In genomic region chr13:23551146-23551834, GRCm38 (mm10) we compare ENCODE assay signal across 8 mouse cellular contexts. TPM values are rescaled to one million over a fixed set of nuclear protein-coding genes. Genes with fewer than 3 reads are reported as not detected.
DNase-seq lines count a peak whose midpoint lies in the region; ATAC-seq and TF ChIP-seq lines count a peak whose summit lies in the region.
"Not testable (repeated sequence)": the region's sequence is repeated elsewhere in the genome, so short reads cannot be mapped to it uniquely, and the experiment has no call there.

Gene Hist1h4f, minus strand, starts transcription at chr13:23551648.

- peak; percentile 72 for TF ChIP-seq CTCF in intestine, postnatal 0 days (IDR thresholded peaks at IDR 0.05; ENCODE audit: low read depth)

- H3K27me3 ChIP-seq in intestine, postnatal 0 days (replicated peaks; ENCODE audit: control insufficient read depth, insufficient read depth, low read length); midbrain, embryonic 10.5 days (ENCODE audit: low read depth, poor library complexity, severe bottlenecking): not testable (repeated sequence)

- DNase-seq in adrenal gland, postnatal 10 days = peak; percentile 91
- peak; percentile 97 for DNase-seq in embryo, embryonic 9.5 days (ENCODE audit: extremely low spot score)
- DNase-seq in gastrocnemius, postnatal 4 days (ENCODE audit: low spot score in 2 of 2) = peak; percentile 46 to 82
- peak; percentile 91 to 93 for DNase-seq in left cerebral cortex, postnatal 36 days (ENCODE audit: low spot score in 2 of 2)
- peak; percentile 92 for DNase-seq in midbrain, embryonic 10.5 days (ENCODE audit: low spot score)
- DNase-seq in right cerebral cortex, postnatal 36 days (ENCODE audit: low spot score in 2 of 2) = peak; percentile 91
- DNase-seq in yolk sac, embryonic 10.5 days (ENCODE audit: low spot score) = peak; percentile 98

- peak; percentile 69 for ATAC-seq in intestine, postnatal 0 days

- H3K9ac ChIP-seq in intestine, postnatal 0 days (ENCODE audit: low read depth, low read length) = peak within 1 kb of the TSS; percentile 12; the same call in 1 of the 2 replicates

- intact Hi-C loops in left cerebral cortex, postnatal 36 days (cut with DNase I) = not testable (repeated sequence)

- under 1% methylated on average over 47 of the region's 47 CpGs for WGBS in intestine, postnatal 0 days
- WGBS in midbrain, embryonic 10.5 days = under 1% methylated on average over 47 of the region's 47 CpGs

- H3K4me2 ChIP-seq in intestine, postnatal 0 days (replicated peaks; ENCODE audit: low read depth) = peak within 1 kb of the TSS; percentile 64

- H3K36me3 ChIP-seq in intestine, postnatal 0 days (ENCODE audit: control insufficient read depth, insufficient read depth); midbrain, embryonic 10.5 days: not testable (repeated sequence)

- not testable (repeated sequence) for H3K9me3 ChIP-seq in intestine, postnatal 0 days (ENCODE audit: control insufficient read depth); midbrain, embryonic 10.5 days (replicated peaks)

- peak within 1 kb of the TSS; percentile 76 for H3K27ac ChIP-seq in intestine, postnatal 0 days (ENCODE audit: low read depth, low read length)
- H3K27ac ChIP-seq in midbrain, embryonic 10.5 days (replicated peaks) = peak within 1 kb of the TSS; percentile 98

- H3K4me3 ChIP-seq in intestine, postnatal 0 days (ENCODE audit: low read depth, low read length) = peak within 1 kb of the TSS; percentile 38
- H3K4me3 ChIP-seq in midbrain, embryonic 10.5 days = peak within 1 kb of the TSS; percentile 56

- not testable (repeated sequence) for H3K4me1 ChIP-seq in intestine, postnatal 0 days (replicated peaks; ENCODE audit: control insufficient read depth, insufficient read depth, low read length)
- peaks cover 37% of the 10 kb centered on the region for H3K4me1 ChIP-seq in midbrain, embryonic 10.5 days

RNA-seq across cellular contexts. Expression of gene Hist1h4f, which starts in this region (rescaled TPM):
- 100 to 1,000 TPM; 529 to 619 TPM for total RNA-seq in adrenal gland, postnatal 10 days (2021)
- 100 to 1,000 TPM; 613 to 773 TPM for total RNA-seq in gastrocnemius, postnatal 4 days (2021)
- polyA plus RNA-seq in intestine, postnatal 0 days (2015; fragmentation: Nextera tagmentation; extraction: Ambion mirVana) = 0.46 TPM in 1 of 2 replicates, not detected in the other
- total RNA-seq in left cerebral cortex, postnatal 36 days (2021) = 100 to 1,000 TPM; 173 to 184 TPM
- polyA plus RNA-seq in midbrain, embryonic 10.5 days (2016; fragmentation: Nextera tagmentation; extraction: Ambion mirVana) = 1.7 TPM in 1 of 2 replicates, not detected in the other

Comparison
In these comparisons a context has a peak if more than half of its experiments do, and no peak if none do; other contexts are left out.
1. Peak in every context shown above with its lines: DNase-seq, ATAC-seq, H3K4me3 ChIP-seq and H3K27ac ChIP-seq.
2. Peak in ATAC-seq, H3K4me3 ChIP-seq, H3K27ac ChIP-seq, H3K9ac ChIP-seq and H3K4me2 ChIP-seq in intestine, postnatal 0 days; RNA of the gene not detected or under 1 TPM.